Mouse (Mus musculus): ENCODE results near the gene Olfr1157. TPM values are rescaled to one million over a fixed set of nuclear protein-coding genes. Genes with fewer than 3 reads are reported as not detected.

Gene Olfr1157
- polyA plus RNA-seq (2016; fragmentation: Nextera tagmentation; extraction: Ambion mirVana), result not detected in 2 replicates

GRCm38 (mm10) chr2:87968199-87968598 lies at the start of gene Olfr1157:
TSS of gene Olfr1157 (minus strand) at chr2:87968299.
- Histone ChIP-seq H3K9me3 (no peaks in the 10 kb centered on the region), H3K27me3 (no peaks in the 10 kb centered on the region), H3K4me3 (no peak within 1 kb of the TSS), H3K27ac (replicated peaks) (no peak within 1 kb of the TSS), H3K4me1 (no peaks in the 10 kb centered on the region), H3K36me3 (no peaks in the 10 kb centered on the region), H3K4me2 (replicated peaks) (no peak within 1 kb of the TSS), H3K9ac (replicated peaks) (no peak within 1 kb of the TSS)
- no peak for ATAC-seq (ENCODE audit: low FRiP score, low read depth)
- 89% methylated on average over 4 of the region's 4 CpGs for WGBS

GRCm38 (mm10) chr2:88007515-88008318 lies 39.6 kb upstream of the Olfr1157 start, which contains the start of gene Olfr1160:
TSS of gene Olfr1160 (minus strand) at chr2:88008268.
- no peak within 1 kb of the TSS for H3K9ac ChIP-seq (replicated peaks)
- H3K9me3 ChIP-seq, result no peaks in the 10 kb centered on the region
- no peak within 1 kb of the TSS for H3K4me3 ChIP-seq
- no peak within 1 kb of the TSS for H3K4me2 ChIP-seq (replicated peaks)
- H3K27me3 ChIP-seq, result no peaks in the 10 kb centered on the region
- no peaks in the 10 kb centered on the region for H3K4me1 ChIP-seq
- no peaks in the 10 kb centered on the region for H3K36me3 ChIP-seq
- no peak within 1 kb of the TSS for H3K27ac ChIP-seq (replicated peaks)
- ATAC-seq (ENCODE audit: low FRiP score, low read depth), result no peak

GRCm38 (mm10) chr2:87989813-87990212 lies 21.7 kb upstream of the Olfr1157 start, which contains the start of gene Olfr1158:
TSS of gene Olfr1158 (plus strand) at chr2:87990113.
- H3K9me3 ChIP-seq, result no peaks in the 10 kb centered on the region
- no peak within 1 kb of the TSS for H3K9ac ChIP-seq (replicated peaks)
- no peak within 1 kb of the TSS for H3K4me2 ChIP-seq (replicated peaks)
- no peak within 1 kb of the TSS for H3K27ac ChIP-seq (replicated peaks)
- H3K4me3 ChIP-seq, result no peak within 1 kb of the TSS
- no peaks in the 10 kb centered on the region for H3K4me1 ChIP-seq
- ATAC-seq (ENCODE audit: low FRiP score, low read depth), result no peak
- no peaks in the 10 kb centered on the region for H3K36me3 ChIP-seq
- H3K27me3 ChIP-seq, result no peaks in the 10 kb centered on the region

GRCm38 (mm10) chr2:87974563-87974962 lies 6.5 kb upstream of the Olfr1157 start, which contains the start of gene Olfr74:
TSS of gene Olfr74 (minus strand) at chr2:87974663.
- Histone ChIP-seq H3K9me3 (no peaks in the 10 kb centered on the region), H3K27me3 (no peaks in the 10 kb centered on the region), H3K4me1 (no peaks in the 10 kb centered on the region), H3K4me2 (replicated peaks) (no peak within 1 kb of the TSS), H3K36me3 (no peaks in the 10 kb centered on the region), H3K4me3 (no peak within 1 kb of the TSS), H3K9ac (replicated peaks) (no peak within 1 kb of the TSS), H3K27ac (replicated peaks) (no peak within 1 kb of the TSS)
- 69% methylated on average over 3 of the region's 3 CpGs for WGBS
- no peak for ATAC-seq (ENCODE audit: low FRiP score, low read depth)

GRCm38 (mm10) chr2:87953000-87953399 lies 15.1 kb downstream of the Olfr1157 start, which contains the start of gene Olfr1156:
TSS of gene Olfr1156 (minus strand) at chr2:87953100.
- no peak within 1 kb of the TSS for H3K27ac ChIP-seq (replicated peaks)
- no peaks in the 10 kb centered on the region for H3K27me3 ChIP-seq
- H3K9me3 ChIP-seq, result no peaks in the 10 kb centered on the region
- H3K4me3 ChIP-seq, result no peak within 1 kb of the TSS
- ATAC-seq (ENCODE audit: low FRiP score, low read depth), result no peak
- H3K4me1 ChIP-seq, result no peaks in the 10 kb centered on the region
- H3K36me3 ChIP-seq, result no peaks in the 10 kb centered on the region
- H3K9ac ChIP-seq (replicated peaks), result no peak within 1 kb of the TSS
- no peak within 1 kb of the TSS for H3K4me2 ChIP-seq (replicated peaks)

GRCm38 (mm10) chr2:87945037-87945436 lies 23.1 kb downstream of the Olfr1157 start, which contains the start of gene Olfr1155:
TSS of gene Olfr1155 (minus strand) at chr2:87945137.
- Histone ChIP-seq H3K9me3 (no peaks in the 10 kb centered on the region), H3K27me3 (no peaks in the 10 kb centered on the region), H3K27ac (replicated peaks) (no peak within 1 kb of the TSS), H3K4me3 (no peak within 1 kb of the TSS), H3K4me1 (no peaks in the 10 kb centered on the region), H3K36me3 (no peaks in the 10 kb centered on the region), H3K4me2 (replicated peaks) (no peak within 1 kb of the TSS), H3K9ac (replicated peaks) (no peak within 1 kb of the TSS)
- 96% methylated on average over 1 of the region's 1 CpGs for WGBS
- no peak for ATAC-seq (ENCODE audit: low FRiP score, low read depth)

Other genes with a start within 250 kb of the Olfr1157 start
- not detected in 2 replicates for gene Olfr1138, start 228.3 kb downstream of the Olfr1157 start, polyA plus RNA-seq (2016; fragmentation: Nextera tagmentation; extraction: Ambion mirVana)
- gene Olfr1140, start 224.5 kb downstream of the Olfr1157 start, polyA plus RNA-seq (2016; fragmentation: Nextera tagmentation; extraction: Ambion mirVana), result not detected in 2 replicates
- not detected in 2 replicates for gene Olfr1141, start 214.3 kb downstream of the Olfr1157 start, polyA plus RNA-seq (2016; fragmentation: Nextera tagmentation; extraction: Ambion mirVana)
- gene Olfr152, start 188.8 kb downstream of the Olfr1157 start, polyA plus RNA-seq (2016; fragmentation: Nextera tagmentation; extraction: Ambion mirVana), result not detected in 2 replicates
- gene Olfr1143, start 167.7 kb downstream of the Olfr1157 start, polyA plus RNA-seq (2016; fragmentation: Nextera tagmentation; extraction: Ambion mirVana), result not detected in 2 replicates
- gene Olfr1145, start 158.5 kb downstream of the Olfr1157 start, polyA plus RNA-seq (2016; fragmentation: Nextera tagmentation; extraction: Ambion mirVana), result not detected in 2 replicates
- gene Olfr1148, start 137.8 kb downstream of the Olfr1157 start, polyA plus RNA-seq (2016; fragmentation: Nextera tagmentation; extraction: Ambion mirVana), result not detected in 2 replicates
- not detected in 2 replicates for gene Olfr1150-ps1, start 124.3 kb downstream of the Olfr1157 start, polyA plus RNA-seq (2016; fragmentation: Nextera tagmentation; extraction: Ambion mirVana)
- not detected in 2 replicates for gene Olfr1151, start 112.4 kb downstream of the Olfr1157 start, polyA plus RNA-seq (2016; fragmentation: Nextera tagmentation; extraction: Ambion mirVana)
- gene Olfr1152, start 101.8 kb downstream of the Olfr1157 start, polyA plus RNA-seq (2016; fragmentation: Nextera tagmentation; extraction: Ambion mirVana), result not detected in 2 replicates
- not detected in 2 replicates for gene Olfr1153, start 73.3 kb downstream of the Olfr1157 start, polyA plus RNA-seq (2016; fragmentation: Nextera tagmentation; extraction: Ambion mirVana)
- not detected in 2 replicates for gene Olfr1154, start 63.1 kb downstream of the Olfr1157 start, polyA plus RNA-seq (2016; fragmentation: Nextera tagmentation; extraction: Ambion mirVana)
- not detected in 2 replicates for gene Olfr1155, start 23.2 kb downstream of the Olfr1157 start, polyA plus RNA-seq (2016; fragmentation: Nextera tagmentation; extraction: Ambion mirVana)
- not detected in 2 replicates for gene Olfr1156, start 15.2 kb downstream of the Olfr1157 start, polyA plus RNA-seq (2016; fragmentation: Nextera tagmentation; extraction: Ambion mirVana)
- not detected in 2 replicates for gene Olfr74, start 6.4 kb upstream of the Olfr1157 start, polyA plus RNA-seq (2016; fragmentation: Nextera tagmentation; extraction: Ambion mirVana)
- not detected in 2 replicates for gene Olfr1158, start 21.8 kb upstream of the Olfr1157 start, polyA plus RNA-seq (2016; fragmentation: Nextera tagmentation; extraction: Ambion mirVana)
- gene Olfr1160, start 40.0 kb upstream of the Olfr1157 start, polyA plus RNA-seq (2016; fragmentation: Nextera tagmentation; extraction: Ambion mirVana), result not detected in 2 replicates
- not detected in 2 replicates for gene Olfr1161, start 54.5 kb upstream of the Olfr1157 start, polyA plus RNA-seq (2016; fragmentation: Nextera tagmentation; extraction: Ambion mirVana)
- not detected in 2 replicates for gene Olfr73, start 69.4 kb upstream of the Olfr1157 start, polyA plus RNA-seq (2016; fragmentation: Nextera tagmentation; extraction: Ambion mirVana)
- gene Olfr1162, start 82.8 kb upstream of the Olfr1157 start, polyA plus RNA-seq (2016; fragmentation: Nextera tagmentation; extraction: Ambion mirVana), result not detected in 2 replicates
- not detected in 2 replicates for gene Olfr1163, start 103.5 kb upstream of the Olfr1157 start, polyA plus RNA-seq (2016; fragmentation: Nextera tagmentation; extraction: Ambion mirVana)
- gene Olfr1164, start 125.7 kb upstream of the Olfr1157 start, polyA plus RNA-seq (2016; fragmentation: Nextera tagmentation; extraction: Ambion mirVana), result not detected in 2 replicates
- gene Olfr1166, start 160.0 kb upstream of the Olfr1157 start, polyA plus RNA-seq (2016; fragmentation: Nextera tagmentation; extraction: Ambion mirVana), result not detected in 2 replicates
- gene Olfr1167, start 186.9 kb upstream of the Olfr1157 start, polyA plus RNA-seq (2016; fragmentation: Nextera tagmentation; extraction: Ambion mirVana), result not detected in 2 replicates
- gene Olfr1168, start 213.6 kb upstream of the Olfr1157 start, polyA plus RNA-seq (2016; fragmentation: Nextera tagmentation; extraction: Ambion mirVana), result not detected in 2 replicates

Data from midbrain, embryonic 12.5 days (tissue).